Mouse (Mus musculus) olfactory bulb, adult 2 months (tissue): Measurements from ENCODE around the gene Dcbld2.

Experiments used
- CTCF ChIP-seq: fragments of 200-500 bp; IDR thresholded peaks from 2 replicates; pipeline ENCODE4 v1.5.1; 2012; ENCODE audit warnings: low read depth, mild to moderate bottlenecking, low read length, moderate library complexity; ENCODE audit not compliant: insufficient read depth
- POLR2A ChIP-seq: fragments of 200-500 bp; IDR thresholded peaks from 2 replicates; pipeline ENCODE4 v1.6.1; 2012; ENCODE audit warnings: mild to moderate bottlenecking, low read depth, low read length, moderate library complexity; ENCODE audit not compliant: insufficient read depth

DNA sequence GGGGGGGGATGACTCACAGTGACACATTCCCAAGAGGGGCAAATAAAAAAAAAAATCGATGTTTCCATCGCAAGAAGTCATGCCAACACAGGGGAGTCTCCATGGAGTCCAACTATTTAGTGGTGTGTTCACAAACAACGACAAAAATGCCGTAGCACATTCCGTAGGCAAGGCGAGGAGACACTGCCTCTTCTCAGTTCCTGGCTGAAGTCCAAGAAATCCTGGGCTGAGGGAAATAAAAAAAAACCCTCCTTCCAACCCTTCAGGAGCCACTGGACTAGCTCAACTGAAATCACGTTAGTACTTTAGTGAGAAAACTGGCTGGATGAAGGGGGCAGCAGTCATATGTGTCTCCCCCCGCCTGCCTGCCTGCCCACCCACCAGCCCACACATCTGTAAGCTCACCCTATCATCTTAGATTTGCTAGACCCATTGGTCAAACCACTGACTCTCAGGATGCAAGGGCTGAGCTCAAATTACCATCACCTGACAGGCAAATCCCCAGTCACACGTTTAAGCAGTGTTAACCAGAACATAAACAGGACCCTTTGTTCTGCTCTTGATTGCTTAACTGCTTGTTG lies 104.0 kb downstream of the Dcbld2 start:
- TF ChIP-seq CTCF (no peak), POLR2A (no peak)
